Mouse (Mus musculus): ENCODE measurements around the gene Mtor. TPM values are rescaled to one million over a fixed set of nuclear protein-coding genes. Genes with fewer than 3 reads are reported as not detected.
A peak's percentile ranks its signal among the peaks of the same experiment; 100 is the strongest.

The Mtor gene
- polyA plus RNA-seq, 1 experiment = 75.5 TPM

DNA sequence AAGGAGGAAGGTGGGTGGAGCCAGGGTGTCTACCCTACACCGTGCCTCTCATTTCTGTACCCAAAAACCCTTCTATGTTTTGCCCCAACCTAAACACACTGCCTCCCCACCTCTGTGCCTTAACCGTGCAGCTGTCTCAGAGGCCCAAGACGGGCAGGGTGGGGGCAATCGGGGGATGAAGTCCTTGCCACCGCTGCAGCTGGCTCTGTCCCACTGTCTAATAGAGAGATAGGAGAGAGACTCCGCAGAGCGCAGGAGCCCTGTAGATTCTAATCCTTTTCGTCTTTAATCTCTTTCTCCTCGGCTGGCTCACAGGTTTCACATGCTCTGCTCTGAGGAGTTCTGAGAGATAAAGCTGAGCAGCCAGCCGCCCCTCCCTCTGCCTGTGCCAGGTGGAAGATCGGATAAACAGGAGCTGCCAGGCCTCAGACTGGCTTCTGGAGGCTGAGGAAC, 31.3 kb upstream of the Mtor start:
- Histone ChIP-seq H3K36me3 (ENCODE audit: control insufficient read depth, insufficient read depth, low read length) (no peaks in the 10 kb centered on the region), H3K4me1 (ENCODE audit: control insufficient read depth, insufficient read depth, low read length) (no peaks in the 10 kb centered on the region), H3K4me3 (ENCODE audit: control insufficient read depth, low read depth, low read length) (no peak overlapping the region), H3K27ac (ENCODE audit: control insufficient read depth, insufficient read depth, low read depth, low read length) (no peak overlapping the region), H3K27me3 (ENCODE audit: control insufficient read depth, insufficient read depth, low read length) (no peaks in the 10 kb centered on the region)
- TF ChIP-seq POLR2A (IDR thresholded peaks at IDR 0.05; ENCODE audit: control insufficient read depth, low read depth, low read length) = no peak
- no peak for TF ChIP-seq CTCF (IDR thresholded peaks at IDR 0.05; ENCODE audit: control insufficient read depth, insufficient read depth, insufficient replicate concordance, low read depth, low read length)

DNA sequence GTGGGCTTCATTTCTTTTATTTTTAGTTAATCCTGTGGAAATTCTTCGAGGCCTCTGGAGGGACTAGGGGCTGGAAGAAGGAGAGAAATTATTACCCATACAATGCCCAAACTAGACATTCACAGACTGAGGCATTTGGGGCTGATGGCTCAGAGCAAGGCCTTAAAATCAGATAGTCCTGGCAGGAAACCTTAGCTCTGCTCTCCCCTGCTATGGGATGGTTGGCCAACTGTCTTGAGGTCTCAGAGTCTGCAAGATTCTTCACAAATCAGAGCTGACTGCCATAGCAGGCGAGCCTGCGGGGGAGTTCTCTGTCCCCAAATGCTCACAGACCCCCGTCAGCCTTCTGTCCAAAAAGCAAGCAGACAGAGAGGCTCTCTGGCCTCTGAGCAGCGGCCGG, 30.9 kb upstream of the Mtor start:
- Histone ChIP-seq H3K4me1 (ENCODE audit: control insufficient read depth, insufficient read depth, low read length) (no peaks in the 10 kb centered on the region), H3K4me3 (ENCODE audit: control insufficient read depth, low read depth, low read length) (no peak overlapping the region), H3K27ac (ENCODE audit: control insufficient read depth, insufficient read depth, low read depth, low read length) (no peak overlapping the region), H3K27me3 (ENCODE audit: control insufficient read depth, insufficient read depth, low read length) (no peaks in the 10 kb centered on the region), H3K36me3 (ENCODE audit: control insufficient read depth, insufficient read depth, low read length) (no peaks in the 10 kb centered on the region)
- TF ChIP-seq POLR2A (IDR thresholded peaks at IDR 0.05; ENCODE audit: control insufficient read depth, low read depth, low read length) = no peak

DNA sequence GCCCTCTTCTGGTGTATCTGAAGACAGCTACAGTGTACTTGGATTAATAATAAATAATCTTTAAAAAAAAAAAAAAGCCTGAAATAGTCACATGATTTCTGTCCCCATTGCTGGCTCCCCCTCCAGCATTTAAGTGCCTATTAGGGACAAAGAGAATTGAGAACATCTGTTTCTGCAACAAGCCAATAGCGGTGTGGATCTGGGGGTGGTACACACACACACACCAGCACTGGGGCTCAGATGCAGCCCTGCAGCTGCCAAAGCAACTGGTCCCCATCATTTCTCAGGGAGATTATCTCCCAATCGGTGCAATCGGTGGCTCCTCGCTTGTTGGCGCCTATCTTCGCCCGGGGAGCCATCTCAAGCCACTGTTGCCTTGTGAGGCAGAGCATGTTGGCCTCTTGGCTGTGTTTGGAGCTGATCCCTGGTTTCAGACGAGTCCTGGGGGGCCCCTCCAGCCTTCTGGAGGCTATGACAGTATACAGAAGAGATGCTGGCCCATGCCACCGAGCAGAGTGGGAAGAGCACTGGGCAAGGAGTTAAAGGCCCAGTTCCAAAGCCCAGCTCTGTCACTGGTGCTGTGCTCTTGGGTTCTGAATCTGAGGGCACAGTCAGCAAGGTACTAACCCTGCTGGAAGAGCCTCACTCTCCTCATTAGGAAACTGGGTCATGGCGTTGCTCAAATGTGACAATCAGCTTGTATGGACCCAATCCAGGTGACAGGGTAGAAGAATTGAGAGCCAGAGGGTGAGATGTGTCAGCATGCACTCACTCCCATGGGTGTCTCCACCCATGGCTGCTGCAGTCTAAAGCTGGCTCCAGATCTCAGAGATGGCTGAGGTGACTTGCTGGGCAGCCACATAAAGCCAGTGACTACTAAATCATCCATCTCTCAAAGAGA, 21.2 kb upstream of the Mtor start:
- no peak overlapping the region for H3K27ac ChIP-seq (ENCODE audit: control insufficient read depth, insufficient read depth, low read depth, low read length)
- H3K4me1 ChIP-seq (ENCODE audit: control insufficient read depth, insufficient read depth, low read length) = peaks cover 2% of the 10 kb centered on the region; the same call in 1 of the 2 replicates
- no peak overlapping the region for H3K4me3 ChIP-seq (ENCODE audit: control insufficient read depth, low read depth, low read length)
- H3K36me3 ChIP-seq (ENCODE audit: control insufficient read depth, insufficient read depth, low read length) = no peaks in the 10 kb centered on the region
- TF ChIP-seq CTCF (IDR thresholded peaks at IDR 0.05; ENCODE audit: control insufficient read depth, insufficient read depth, insufficient replicate concordance, low read depth, low read length) (no peak), POLR2A (IDR thresholded peaks at IDR 0.05; ENCODE audit: control insufficient read depth, low read depth, low read length) (no peak)
- no peaks in the 10 kb centered on the region for H3K27me3 ChIP-seq (ENCODE audit: control insufficient read depth, insufficient read depth, low read length)

DNA sequence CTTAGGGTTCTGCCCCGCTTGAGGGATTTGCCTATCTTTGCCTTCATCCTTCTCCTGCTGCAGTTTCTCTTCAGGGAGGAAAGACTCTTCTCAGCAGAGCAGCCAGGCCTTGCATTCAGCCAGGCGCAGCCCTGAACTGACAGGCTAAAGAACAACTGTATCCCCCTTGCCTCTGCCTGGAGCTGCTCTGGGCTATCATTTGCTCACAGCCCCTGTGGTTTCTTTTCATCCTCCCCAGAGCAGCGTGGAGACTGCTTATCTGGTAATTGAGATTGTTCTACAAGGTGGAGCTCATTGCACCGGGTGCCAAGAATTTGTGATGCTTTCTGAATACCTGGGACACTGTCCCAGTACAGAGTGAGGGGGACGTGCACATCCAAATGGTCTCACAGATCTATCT, 19.9 kb upstream of the Mtor start:
- Histone ChIP-seq H3K4me1 (ENCODE audit: control insufficient read depth, insufficient read depth, low read length) (peaks cover 2% of the 10 kb centered on the region; the same call in 1 of the 2 replicates), H3K4me3 (ENCODE audit: control insufficient read depth, low read depth, low read length) (no peak overlapping the region), H3K27me3 (ENCODE audit: control insufficient read depth, insufficient read depth, low read length) (no peaks in the 10 kb centered on the region), H3K36me3 (ENCODE audit: control insufficient read depth, insufficient read depth, low read length) (no peaks in the 10 kb centered on the region), H3K27ac (ENCODE audit: control insufficient read depth, insufficient read depth, low read depth, low read length) (no peak overlapping the region)
- TF ChIP-seq CTCF (IDR thresholded peaks at IDR 0.05; ENCODE audit: control insufficient read depth, insufficient read depth, insufficient replicate concordance, low read depth, low read length) = no peak

DNA sequence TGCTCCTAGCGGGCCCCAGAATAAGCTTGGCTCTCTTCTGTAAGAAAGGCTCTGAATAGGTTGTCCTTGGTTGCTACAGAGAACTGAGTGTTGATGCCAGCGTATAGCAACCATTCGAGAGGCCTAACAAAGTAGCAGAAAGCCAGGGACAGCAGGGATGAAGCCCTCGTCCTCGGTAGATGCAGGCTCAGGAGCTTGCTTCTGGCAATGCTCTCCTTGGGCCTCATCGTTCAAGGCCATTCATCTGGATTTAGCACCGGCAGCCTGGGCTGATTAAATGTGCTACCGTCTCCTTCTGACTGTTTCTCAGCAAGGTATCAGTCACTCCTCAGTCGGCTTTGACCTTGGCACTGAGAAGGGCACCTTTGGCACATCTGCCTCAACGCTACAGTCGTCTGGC, 19.3 kb upstream of the Mtor start:
- Histone ChIP-seq H3K27ac (ENCODE audit: control insufficient read depth, insufficient read depth, low read depth, low read length) (no peak overlapping the region), H3K36me3 (ENCODE audit: control insufficient read depth, insufficient read depth, low read length) (no peaks in the 10 kb centered on the region), H3K4me3 (ENCODE audit: control insufficient read depth, low read depth, low read length) (no peak overlapping the region), H3K27me3 (ENCODE audit: control insufficient read depth, insufficient read depth, low read length) (no peaks in the 10 kb centered on the region), H3K4me1 (ENCODE audit: control insufficient read depth, insufficient read depth, low read length) (peaks cover 2% of the 10 kb centered on the region; the same call in 1 of the 2 replicates)
- TF ChIP-seq CTCF (IDR thresholded peaks at IDR 0.05; ENCODE audit: control insufficient read depth, insufficient read depth, insufficient replicate concordance, low read depth, low read length) (no peak), POLR2A (IDR thresholded peaks at IDR 0.05; ENCODE audit: control insufficient read depth, low read depth, low read length) (no peak)

DNA sequence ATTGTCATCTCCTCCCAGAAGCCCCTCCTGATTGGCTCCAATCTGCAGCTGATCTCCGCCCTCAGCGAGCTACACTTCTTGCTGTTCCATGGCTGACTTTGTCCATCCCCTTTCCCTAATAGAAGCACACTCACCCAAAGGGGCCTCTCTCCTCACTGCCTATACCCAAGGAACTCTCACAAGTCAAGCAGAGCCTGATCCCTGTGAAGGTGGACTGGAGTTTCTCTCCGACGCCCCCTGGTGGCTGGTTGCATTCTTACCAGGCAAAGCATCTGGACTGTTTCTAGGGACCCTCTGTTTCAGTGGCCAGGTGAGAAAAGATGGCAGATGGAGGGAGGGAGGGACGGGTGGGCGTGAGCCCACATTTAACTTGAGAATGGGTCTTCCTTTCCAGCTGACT, 18.7 kb upstream of the Mtor start:
- TF ChIP-seq POLR2A (IDR thresholded peaks at IDR 0.05; ENCODE audit: control insufficient read depth, low read depth, low read length) (no peak), CTCF (IDR thresholded peaks at IDR 0.05; ENCODE audit: control insufficient read depth, insufficient read depth, insufficient replicate concordance, low read depth, low read length) (peak; percentile 85)
- H3K4me1 ChIP-seq (ENCODE audit: control insufficient read depth, insufficient read depth, low read length) = peaks cover 2% of the 10 kb centered on the region; the same call in 1 of the 2 replicates
- no peaks in the 10 kb centered on the region for H3K27me3 ChIP-seq (ENCODE audit: control insufficient read depth, insufficient read depth, low read length)
- no peak overlapping the region for H3K4me3 ChIP-seq (ENCODE audit: control insufficient read depth, low read depth, low read length)
- 0 out of 2 replicates have a peak, but pooled peaks cover 1% of the 10 kb centered on the region for H3K36me3 ChIP-seq (ENCODE audit: control insufficient read depth, insufficient read depth, low read length)
- no peak overlapping the region for H3K27ac ChIP-seq (ENCODE audit: control insufficient read depth, insufficient read depth, low read depth, low read length)

DNA sequence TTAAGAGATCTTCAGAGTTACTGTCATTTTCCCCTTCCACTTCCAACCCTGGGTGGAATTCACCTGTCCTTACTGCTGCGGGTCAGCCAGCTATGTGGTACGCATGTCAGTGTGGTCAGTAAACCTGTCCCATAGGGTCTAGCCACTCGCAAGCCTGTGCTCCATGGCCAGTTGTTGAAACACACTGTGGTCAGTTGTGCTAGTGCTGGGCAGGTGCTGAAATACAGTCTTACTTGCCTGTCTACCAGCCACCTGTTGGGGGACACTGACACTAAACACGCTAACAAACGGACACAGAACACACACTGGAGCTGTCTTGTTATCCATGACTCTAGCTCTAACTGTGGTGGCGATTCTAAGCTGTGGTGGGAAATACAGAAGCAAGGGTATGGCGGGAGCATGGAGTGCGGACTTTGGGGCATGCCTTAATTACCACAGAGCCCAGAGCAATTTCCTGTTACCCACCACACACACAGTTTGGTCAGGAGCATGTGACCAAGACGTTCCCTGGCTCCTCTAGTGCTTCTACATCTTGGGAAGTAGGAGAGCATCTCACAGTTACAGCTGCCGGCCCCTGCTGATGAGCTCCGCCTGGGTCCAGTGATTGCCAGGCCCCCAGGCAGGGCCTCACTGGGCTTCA, 17.4 kb upstream of the Mtor start:
- Histone ChIP-seq H3K27ac (ENCODE audit: control insufficient read depth, insufficient read depth, low read depth, low read length) (no peak overlapping the region), H3K27me3 (ENCODE audit: control insufficient read depth, insufficient read depth, low read length) (no peaks in the 10 kb centered on the region), H3K36me3 (ENCODE audit: control insufficient read depth, insufficient read depth, low read length) (0 out of 2 replicates have a peak, but pooled peaks cover 1% of the 10 kb centered on the region), H3K4me1 (ENCODE audit: control insufficient read depth, insufficient read depth, low read length) (peaks cover 2% of the 10 kb centered on the region; the same call in 1 of the 2 replicates), H3K4me3 (ENCODE audit: control insufficient read depth, low read depth, low read length) (no peak overlapping the region)
- TF ChIP-seq POLR2A (IDR thresholded peaks at IDR 0.05; ENCODE audit: control insufficient read depth, low read depth, low read length) = no peak
- TF ChIP-seq CTCF (IDR thresholded peaks at IDR 0.05; ENCODE audit: control insufficient read depth, insufficient read depth, insufficient replicate concordance, low read depth, low read length) = no peak
